Mouse (Mus musculus) liver, embryonic 13.5 days (tissue): ENCODE results near the gene Tmem210. TPM values are rescaled to one million over a fixed set of nuclear protein-coding genes. Genes with fewer than 3 reads are reported as not detected.

Experiments used
- ATAC-seq: fragments of 200-750 bp; cut with Nextera tagmentation; 2 replicates; pipeline ENCODE4 v1.8.0; 2017; ENCODE audit warnings: low read depth, mild to moderate bottlenecking, moderate number of reproducible peaks, moderate library complexity
- DNase-seq: peaks from one replicate; pipeline ENCODE4 v3.0.0; 2022
- H3K27ac ChIP-seq: fragments of 300-500 bp; sonication (generic); 2 replicates; pipeline ENCODE4 v1.5.1; 2015; ENCODE audit warnings: moderate library complexity, mild to moderate bottlenecking, inconsistent platforms
- H3K27me3 ChIP-seq: fragments of 300-500 bp; sonication (generic); 2 replicates; pipeline ENCODE4 v1.6.1; 2015; ENCODE audit warnings: mild to moderate bottlenecking, inconsistent platforms
- H3K36me3 ChIP-seq: fragments of 300-500 bp; sonication (generic); 2 replicates; pipeline ENCODE4 v1.6.1; 2015; ENCODE audit warnings: mild to moderate bottlenecking, inconsistent platforms
- H3K4me1 ChIP-seq: fragments of 300-500 bp; sonication (generic); replicated peaks from 2 replicates; pipeline ENCODE4 v1.6.1; 2015; ENCODE audit warnings: inconsistent platforms
- H3K4me2 ChIP-seq: fragments of 300-500 bp; sonication (generic); 2 replicates; pipeline ENCODE4 v1.6.1; 2015; ENCODE audit warnings: inconsistent platforms, mild to moderate bottlenecking, moderate library complexity
- H3K4me3 ChIP-seq: fragments of 300-500 bp; sonication (generic); replicated peaks from 2 replicates; pipeline ENCODE4 v1.5.1; 2015; ENCODE audit warnings: mild to moderate bottlenecking, inconsistent platforms
- H3K9ac ChIP-seq: fragments of 300-500 bp; sonication (generic); 2 replicates; pipeline ENCODE4 v1.6.1; 2015; ENCODE audit warnings: mild to moderate bottlenecking, inconsistent platforms
- H3K9me3 ChIP-seq: fragments of 300-500 bp; sonication (generic); replicated peaks from 2 replicates; pipeline ENCODE4 v1.6.1; 2016; ENCODE audit warnings: inconsistent platforms
- WGBS: fragments of 180-500 bp; shearing (Covaris S2); methylation state at CpG from one replicate; pipeline ENCODE4 v1.1.7; 2015; ENCODE audit not compliant: insufficient replicate concordance; 5-methylcytosine and 5-hydroxymethylcytosine counted together
- polyA plus RNA-seq: library from polyadenylated mRNA; unstranded; fragments of >200 nt; fragmentation: Nextera tagmentation; extraction: Ambion mirVana; gene quantifications from 2 replicates; pipeline ENCODE4 v1.2.1, GENCODE M21; 2015

The Tmem210 gene
- polyA plus RNA-seq, 1 experiment from 2014 or later, result not detected

DNA sequence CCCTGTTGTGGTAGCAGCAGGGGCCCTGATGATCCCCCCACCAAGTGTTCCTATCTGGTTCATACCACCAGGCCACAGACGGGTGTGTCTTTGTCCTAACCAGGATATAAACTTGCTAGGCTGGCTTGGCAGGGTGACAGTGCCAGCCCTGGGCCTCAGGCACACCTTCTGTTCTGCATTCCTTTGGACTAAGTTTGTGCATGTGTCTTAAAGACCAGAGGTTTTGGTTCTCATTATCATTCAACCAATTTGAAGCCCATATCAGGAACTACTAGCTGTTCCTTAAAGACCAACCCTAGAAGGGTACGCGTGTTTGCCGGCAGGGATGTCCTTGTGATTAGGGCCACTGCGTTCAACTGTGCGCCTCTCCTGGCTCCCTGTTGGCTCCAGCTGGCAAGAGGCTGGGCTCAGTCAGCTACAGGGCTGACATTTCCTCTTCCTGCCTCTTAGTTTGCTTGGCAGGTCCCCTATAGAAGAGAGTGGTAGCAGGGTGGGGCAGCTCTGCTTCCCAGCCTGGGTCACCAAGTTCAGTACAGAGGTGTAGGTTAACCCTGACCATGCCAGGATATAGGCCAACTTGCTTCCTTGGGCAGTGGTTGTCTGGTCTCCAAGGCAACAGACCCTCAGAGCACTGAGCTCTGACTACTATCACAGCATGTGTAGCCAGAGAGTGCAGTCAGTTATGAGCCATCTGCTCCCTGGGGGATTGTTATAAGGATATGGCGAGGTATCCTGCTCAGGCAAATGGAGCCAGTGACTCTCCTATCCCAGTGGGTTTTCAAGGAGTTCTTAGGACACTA, 908 bp upstream of the Tmem210 start:
- Histone ChIP-seq H3K9ac (peak overlapping the region; percentile 19; the same call in 1 of the 2 replicates), H3K27me3 (peaks cover 47% of the 10 kb centered on the region), H3K4me2 (0 out of 2 replicates have a peak overlapping the region, but pooled peaks have one; percentile 11), H3K4me3 (no peak overlapping the region), H3K4me1 (peaks cover 32% of the 10 kb centered on the region), H3K9me3 (no peaks in the 10 kb centered on the region), H3K27ac (peak overlapping the region; percentile 19; the same call in 1 of the 2 replicates), H3K36me3 (peaks cover 42% of the 10 kb centered on the region)
- ATAC-seq, result peak; percentile 73
- DNase-seq, result no peak
- WGBS, result 20% methylated on average over 7 of the region's 7 CpGs

DNA sequence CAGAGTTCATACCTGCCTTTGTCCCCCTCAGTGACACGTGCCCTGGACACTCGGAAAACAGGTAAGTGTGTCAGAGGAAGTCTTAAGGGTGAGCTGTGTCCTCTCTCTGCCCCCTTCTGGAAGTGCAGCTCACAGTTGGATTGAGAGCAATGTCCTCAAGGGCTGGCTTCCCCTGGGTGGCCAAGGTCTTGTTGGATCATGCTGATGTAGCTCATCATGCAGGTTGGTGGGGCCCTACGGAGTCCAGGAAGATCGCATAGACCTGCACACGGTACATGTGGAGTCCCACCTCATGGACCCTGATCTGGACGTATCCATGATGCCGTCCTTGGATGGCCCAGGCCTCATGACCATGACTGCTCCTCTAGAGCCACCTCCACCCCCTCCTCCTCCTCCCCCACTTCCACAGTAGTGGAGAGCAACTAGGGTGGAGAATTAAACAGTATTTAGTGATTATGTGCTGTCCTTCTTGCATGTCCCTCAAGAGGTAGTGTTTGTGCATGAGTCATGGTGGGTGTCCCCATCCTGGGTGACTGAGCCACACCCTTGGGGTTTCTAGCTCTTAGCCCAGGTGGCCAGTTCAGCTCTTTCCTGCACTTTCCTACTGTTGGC, 895 bp downstream of the Tmem210 start:
- Histone ChIP-seq H3K36me3 (peaks cover 25% of the 10 kb centered on the region), H3K27me3 (peaks cover 65% of the 10 kb centered on the region), H3K27ac (no peak overlapping the region), H3K9me3 (no peaks in the 10 kb centered on the region), H3K9ac (no peak overlapping the region), H3K4me2 (no peak overlapping the region), H3K4me3 (no peak overlapping the region), H3K4me1 (peaks cover 38% of the 10 kb centered on the region)
- DNase-seq, result no peak
- no peak for ATAC-seq
- WGBS, result 63% methylated on average over 7 of the region's 7 CpGs

DNA sequence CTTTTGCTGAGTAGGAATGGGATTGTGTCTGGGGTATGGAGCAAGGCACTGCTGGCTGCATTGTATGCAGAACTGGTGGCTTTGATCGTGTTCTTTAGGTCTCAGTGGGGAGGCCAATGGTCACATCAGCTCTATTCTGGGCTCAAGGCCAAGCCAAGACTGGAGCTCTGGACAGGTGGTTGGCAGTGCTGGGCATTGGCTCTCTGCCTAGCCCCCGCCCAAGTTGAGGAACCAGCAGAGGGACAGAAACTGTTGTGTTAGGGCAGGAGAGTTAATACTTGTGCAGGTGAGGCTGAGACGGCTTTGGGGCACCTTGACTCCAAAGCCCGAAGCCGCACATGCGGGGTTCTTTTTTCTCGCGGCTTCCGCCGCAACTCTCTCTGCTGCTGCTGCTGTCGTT, 1.7 kb downstream of the Tmem210 start, which contains the start of gene Lrrc26:
TSS of gene Lrrc26 (plus strand) at position 265 of the 400 bp plus-strand sequence.
- ATAC-seq (no peak), DNase-seq (no peak)
- Histone ChIP-seq H3K4me2 (no peak within 1 kb of the TSS), H3K9ac (no peak within 1 kb of the TSS), H3K4me1 (peaks cover 38% of the 10 kb centered on the region), H3K27ac (no peak within 1 kb of the TSS), H3K4me3 (no peak within 1 kb of the TSS), H3K9me3 (no peaks in the 10 kb centered on the region), H3K36me3 (peaks cover 17% of the 10 kb centered on the region), H3K27me3 (peaks cover 72% of the 10 kb centered on the region)
- 9% methylated on average over 11 of the region's 11 CpGs for whole genome bisulfite sequencing

DNA sequence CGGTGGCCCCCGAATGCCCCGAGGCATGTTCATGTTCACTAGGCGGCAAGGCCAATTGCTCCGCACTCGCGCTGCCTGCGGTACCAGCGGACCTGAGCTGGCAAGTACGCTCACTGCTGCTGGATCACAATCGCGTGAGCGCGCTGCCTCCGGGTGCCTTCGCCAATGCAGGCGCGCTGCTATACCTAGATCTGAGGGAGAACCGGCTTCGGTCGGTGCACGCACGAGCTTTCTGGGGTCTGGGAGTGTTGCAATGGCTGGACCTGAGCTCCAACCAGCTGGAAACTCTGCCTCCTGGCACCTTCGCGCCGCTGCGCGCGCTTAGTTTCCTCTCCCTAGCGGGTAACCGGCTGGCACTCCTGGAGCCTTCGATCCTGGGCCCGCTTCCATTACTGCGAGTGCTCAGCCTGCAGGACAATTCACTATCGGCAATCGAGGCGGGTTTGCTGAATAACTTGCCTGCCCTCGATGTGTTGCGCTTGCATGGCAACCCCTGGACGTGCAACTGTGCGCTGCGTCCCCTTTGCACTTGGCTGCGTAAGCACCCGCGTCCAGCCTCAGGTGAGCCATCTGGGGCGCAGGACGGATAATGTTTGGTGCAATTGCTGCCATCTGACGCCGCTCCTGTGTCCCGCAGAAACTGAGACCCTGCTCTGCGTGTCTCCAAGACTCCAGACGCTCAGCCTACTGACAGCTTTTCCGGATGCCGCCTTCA, 2.3 kb downstream of the Tmem210 start:
- no peak for DNase-seq
- H3K27me3 ChIP-seq, result peaks cover 78% of the 10 kb centered on the region

DNA sequence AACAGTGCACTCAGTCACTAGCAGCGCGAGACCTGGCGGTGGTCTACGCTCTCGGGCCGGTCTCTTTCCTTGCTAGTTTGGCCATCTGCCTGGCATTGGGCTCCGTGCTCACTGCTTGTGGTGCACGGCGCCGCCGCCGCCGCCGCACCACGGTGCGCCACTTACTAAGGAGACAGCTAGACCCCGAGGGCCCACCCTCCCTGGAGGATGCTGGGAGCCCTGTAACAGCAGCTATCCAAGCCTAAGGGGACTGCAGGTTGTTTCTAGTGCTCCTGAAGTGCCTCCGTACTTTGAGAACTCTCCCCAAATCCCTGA, 2.8 kb downstream of the Tmem210 start:
- no peaks in the 10 kb centered on the region for H3K9me3 ChIP-seq
- no peak overlapping the region for H3K4me2 ChIP-seq
- DNase-seq, result no peak
- no peak overlapping the region for H3K27ac ChIP-seq
- ATAC-seq, result no peak
- H3K36me3 ChIP-seq, result peaks cover 6% of the 10 kb centered on the region
- H3K27me3 ChIP-seq, result peaks cover 83% of the 10 kb centered on the region
- WGBS, result 3% methylated on average over 18 of the region's 18 CpGs
- H3K4me1 ChIP-seq, result peaks cover 35% of the 10 kb centered on the region
- H3K4me3 ChIP-seq, result no peak overlapping the region
- H3K9ac ChIP-seq, result no peak overlapping the region

More for the DNA sequence above, 2.3 kb downstream of the Tmem210 start:
- Histone ChIP-seq H3K4me1 (peaks cover 38% of the 10 kb centered on the region), H3K27ac (no peak overlapping the region), H3K4me3 (no peak overlapping the region), H3K4me2 (no peak overlapping the region), H3K9ac (no peak overlapping the region), H3K36me3 (peaks cover 11% of the 10 kb centered on the region), H3K9me3 (no peaks in the 10 kb centered on the region)
- 3% methylated on average over 54 of the region's 54 CpGs for WGBS
- no peak for ATAC-seq

DNA sequence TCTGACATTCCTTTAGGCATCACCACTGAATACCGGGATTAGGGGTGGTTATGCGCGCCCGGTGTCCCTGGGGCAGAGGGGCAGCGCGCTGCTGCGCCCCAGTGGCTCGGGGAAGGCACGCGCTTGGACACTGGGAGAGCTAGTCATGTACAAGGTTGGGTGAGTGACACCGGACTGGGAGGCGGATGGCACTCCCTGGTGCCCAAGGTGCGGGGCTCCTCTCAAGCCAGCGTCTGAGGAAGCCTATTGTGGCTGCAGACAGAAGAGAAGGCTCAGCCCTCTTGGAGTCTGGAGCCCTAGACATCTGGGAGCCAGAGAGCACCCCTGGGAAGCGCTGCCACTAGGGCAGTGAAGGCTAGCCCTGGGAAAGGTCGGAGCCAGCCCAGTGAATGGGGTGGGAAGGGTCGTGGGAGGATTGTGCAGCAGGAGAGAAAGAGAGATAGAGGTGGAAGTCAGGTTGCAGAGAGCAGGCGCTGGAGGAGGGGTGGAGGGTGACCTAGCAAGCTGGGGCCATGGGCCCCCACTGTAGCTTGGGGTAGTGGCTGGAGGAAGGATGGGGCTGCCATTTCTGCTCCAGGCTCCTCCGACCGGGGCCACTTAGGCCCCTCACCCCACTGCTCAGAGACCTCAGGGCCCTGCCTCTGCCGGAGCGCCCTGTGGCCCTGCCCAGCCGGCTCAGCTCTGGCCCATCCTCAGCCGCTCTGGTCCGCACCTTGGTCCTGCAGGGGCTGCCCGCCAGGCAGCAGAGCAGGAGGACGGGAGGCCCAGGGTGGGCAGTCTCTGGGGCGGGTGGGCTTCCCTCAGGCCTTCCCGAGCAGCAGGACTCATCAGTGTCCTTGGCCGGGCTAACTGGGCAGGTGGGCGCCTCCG, 3.5 kb downstream of the Tmem210 start:
- Histone ChIP-seq H3K9me3 (no peaks in the 10 kb centered on the region), H3K27ac (no peak overlapping the region), H3K27me3 (peaks cover 90% of the 10 kb centered on the region), H3K4me1 (peaks cover 28% of the 10 kb centered on the region), H3K4me2 (no peak overlapping the region; the same call in 1 of the 2 replicates), H3K36me3 (no peaks in the 10 kb centered on the region), H3K4me3 (0 out of 2 replicates have a peak overlapping the region, but pooled peaks have one; percentile 43), H3K9ac (no peak overlapping the region)
- ATAC-seq, result no peak
- 8% methylated on average over 32 of the region's 32 CpGs for WGBS
- no peak for DNase-seq

DNA sequence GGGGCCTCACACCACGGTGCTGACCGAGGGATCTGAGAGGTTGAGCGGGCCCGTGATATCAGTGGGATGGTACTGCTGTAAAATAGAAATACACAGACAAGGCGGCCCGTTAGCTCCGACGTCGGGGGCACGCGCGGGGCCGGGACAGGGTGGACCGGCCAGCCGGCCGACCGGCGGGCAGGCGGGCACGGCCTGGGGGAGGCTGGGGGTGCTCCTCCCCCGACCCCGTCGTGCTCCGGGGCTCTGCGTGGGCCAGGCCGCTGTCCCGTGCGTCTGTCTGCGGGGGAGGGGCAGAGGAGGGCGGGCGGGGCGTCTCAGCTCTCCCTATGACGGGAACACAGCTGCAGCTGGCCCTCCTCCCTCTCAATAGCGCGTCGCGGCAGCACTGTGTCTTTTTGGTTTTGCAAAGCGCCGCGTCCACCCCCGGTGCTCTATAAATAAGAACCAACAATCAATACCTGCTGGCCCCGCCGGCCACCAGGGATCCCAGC, 4.2 kb downstream of the Tmem210 start:
- WGBS, result 9% methylated on average over 42 of the region's 43 CpGs
- H3K4me1 ChIP-seq, result peaks cover 22% of the 10 kb centered on the region
- no peak overlapping the region for H3K9ac ChIP-seq
- H3K4me3 ChIP-seq, result peak overlapping the region; percentile 43
- ATAC-seq (peak; percentile 32), DNase-seq (no peak)
- H3K27ac ChIP-seq, result no peak overlapping the region
- H3K36me3 ChIP-seq, result no peaks in the 10 kb centered on the region
- H3K9me3 ChIP-seq, result no peaks in the 10 kb centered on the region
- peak overlapping the region; percentile 54 for H3K4me2 ChIP-seq
- peaks cover 96% of the 10 kb centered on the region for H3K27me3 ChIP-seq

DNA sequence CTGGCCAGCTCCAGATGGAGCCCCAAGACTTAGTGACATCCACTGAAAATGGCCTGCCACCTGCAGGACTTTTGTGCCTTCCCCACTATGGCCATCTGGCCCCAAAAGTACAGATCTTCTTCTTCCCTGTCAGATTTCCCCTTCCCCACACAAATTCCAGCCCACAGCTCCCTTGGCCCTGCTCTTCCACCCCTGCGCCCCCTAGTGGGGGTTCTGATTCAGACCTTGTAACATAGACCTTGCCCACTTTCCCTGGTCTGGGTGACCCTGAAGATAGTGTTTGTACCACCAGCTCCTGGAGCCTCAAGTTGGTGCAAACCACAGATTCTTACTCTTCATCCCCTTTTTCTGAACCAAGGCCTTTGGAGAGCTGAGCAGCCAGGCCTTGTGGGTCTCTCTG, 4.9 kb downstream of the Tmem210 start:
- H3K9ac ChIP-seq, result no peak overlapping the region
- no peak overlapping the region for H3K27ac ChIP-seq
- no peaks in the 10 kb centered on the region for H3K9me3 ChIP-seq
- no peak overlapping the region for H3K4me3 ChIP-seq
- H3K27me3 ChIP-seq, result peaks cover 98% of the 10 kb centered on the region
- DNase-seq, result peak; percentile 44
- no peak for ATAC-seq
- WGBS, result 0% methylated on average over 1 of the region's 1 CpGs
- no peak overlapping the region for H3K4me2 ChIP-seq
- no peaks in the 10 kb centered on the region for H3K36me3 ChIP-seq
- H3K4me1 ChIP-seq, result peaks cover 15% of the 10 kb centered on the region

DNA sequence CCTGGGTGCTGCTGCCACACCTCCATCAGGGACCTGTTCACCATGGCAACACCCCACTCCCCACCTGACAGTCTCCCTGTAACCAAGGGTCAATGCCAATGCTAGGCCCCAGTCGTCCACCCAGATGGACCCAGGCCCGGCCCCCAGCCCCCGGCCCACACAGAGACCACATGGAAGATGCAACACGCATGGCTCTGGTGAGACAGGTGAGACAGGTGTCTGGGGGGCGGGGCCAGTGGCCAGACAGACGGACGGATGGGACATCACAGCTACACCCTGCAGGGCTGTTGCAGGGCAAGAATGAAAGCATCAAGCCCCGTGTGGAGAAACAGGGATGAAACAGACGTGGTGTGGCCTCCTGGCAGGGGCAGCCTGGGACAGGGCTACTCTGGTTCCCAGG, 5.8 kb downstream of the Tmem210 start:
- Histone ChIP-seq H3K4me1 (peaks cover 13% of the 10 kb centered on the region), H3K9ac (no peak overlapping the region), H3K4me2 (no peak overlapping the region), H3K9me3 (no peaks in the 10 kb centered on the region), H3K4me3 (no peak overlapping the region), H3K36me3 (no peaks in the 10 kb centered on the region), H3K27ac (no peak overlapping the region), H3K27me3 (peaks cover 97% of the 10 kb centered on the region)
- WGBS, result 64% methylated on average over 9 of the region's 9 CpGs
- no peak for DNase-seq
- no peak for ATAC-seq

DNA sequence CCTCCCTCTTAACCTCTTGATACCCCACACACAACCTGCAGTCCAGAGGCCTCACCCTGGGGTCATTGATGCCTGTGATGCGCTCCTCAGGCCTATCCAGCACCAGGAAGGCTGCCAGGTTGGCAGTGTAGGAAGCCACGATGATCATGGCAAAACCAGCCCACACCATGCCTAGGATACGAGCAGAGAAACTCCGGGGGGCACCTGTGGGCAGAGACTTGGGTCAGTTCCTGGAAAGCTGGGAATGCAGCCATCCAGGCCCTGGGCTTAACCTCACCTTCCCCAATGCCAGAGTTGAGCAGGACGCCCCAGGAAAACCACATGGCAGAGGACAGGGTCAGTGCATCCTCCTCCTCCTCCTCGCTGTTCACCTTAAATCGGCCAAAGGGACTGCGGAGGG, 9.1 kb downstream of the Tmem210 start:
- Histone ChIP-seq H3K36me3 (no peaks in the 10 kb centered on the region), H3K9me3 (no peaks in the 10 kb centered on the region), H3K27ac (no peak overlapping the region), H3K4me1 (peaks cover 5% of the 10 kb centered on the region), H3K4me3 (no peak overlapping the region), H3K4me2 (no peak overlapping the region), H3K9ac (no peak overlapping the region), H3K27me3 (peaks cover 67% of the 10 kb centered on the region)
- ATAC-seq, result no peak
- DNase-seq, result no peak
- WGBS, result 56% methylated on average over 8 of the region's 8 CpGs
